Mouse (Mus musculus) MEL (cell line): ENCODE data around the gene Rbm48. TPM values are rescaled to one million over a fixed set of nuclear protein-coding genes. Genes with fewer than 3 reads are reported as not detected.

Experiments
- DNase-seq: peaks from one replicate; pipeline ENCODE4 v3.0.0; 2011; ENCODE audit warnings: low read depth, low spot score
- H3K27ac ChIP-seq: 2 replicates; pipeline ENCODE4 v1.5.1; 2012; ENCODE audit warnings: low read depth, mild to moderate bottlenecking, control low read depth, low read length, moderate library complexity; ENCODE audit not compliant: control insufficient read depth
- H3K27me3 ChIP-seq, 2 experiments: fragments of 150-350 bp in 1 of 2; sonication (generic) in 1 of 2; 2 replicates each; pipeline ENCODE4 v1.6.1; 2012; ENCODE audit warnings: low read length in 2 of 2, mild to moderate bottlenecking in 2 of 2, improper control_type of control experiment in 1 of 2, moderate library complexity in 1 of 2; ENCODE audit not compliant: insufficient read depth in 2 of 2, control insufficient read depth in 1 of 2
- H3K36me3 ChIP-seq, 2 experiments: 2 replicates each; pipeline ENCODE4 v1.6.1; 2012 to 2014; ENCODE audit warnings: low read length in 2 of 2, improper control_type of control experiment in 1 of 2, inconsistent platforms in 1 of 2, mild to moderate bottlenecking in 1 of 2; ENCODE audit not compliant: insufficient read depth in 2 of 2, control insufficient read depth in 1 of 2
- H3K4me1 ChIP-seq, 2 experiments: fragments of 150-350 bp in 1 of 2; sonication (generic) in 1 of 2; 2 replicates each; pipeline ENCODE4 v1.6.1; 2012; ENCODE audit warnings: low read length in 2 of 2, improper control_type of control experiment in 1 of 2, mild to moderate bottlenecking in 1 of 2; ENCODE audit not compliant: insufficient read depth in 2 of 2, control insufficient read depth in 1 of 2
- H3K4me3 ChIP-seq, 2 experiments: fragments of 150-350 bp in 1 of 2; sonication (generic) in 1 of 2; 2 replicates each; pipeline ENCODE4 v1.5.1; 2012; ENCODE audit warnings: low read depth in 2 of 2, low read length in 2 of 2, mild to moderate bottlenecking in 2 of 2, moderate library complexity in 2 of 2, control low read depth in 1 of 2, improper control_type of control experiment in 1 of 2; ENCODE audit not compliant: control insufficient read depth in 1 of 2, insufficient read depth in 1 of 2
- H3K79me2 ChIP-seq: 2 replicates; pipeline ENCODE4 v1.6.1; 2012; ENCODE audit warnings: mild to moderate bottlenecking, low read length, moderate library complexity; ENCODE audit not compliant: control insufficient read depth, poor library complexity, insufficient read depth
- H3K9ac ChIP-seq: 2 replicates; pipeline ENCODE4 v1.6.1; 2012; ENCODE audit warnings: low read depth, mild to moderate bottlenecking, control low read depth, low read length, moderate library complexity; ENCODE audit not compliant: control insufficient read depth, poor library complexity, severe bottlenecking
- H3K9me3 ChIP-seq: fragments of 150-350 bp; sonication (generic); replicated peaks from 2 replicates; pipeline ENCODE4 v1.6.1; 2012; ENCODE audit warnings: mild to moderate bottlenecking, low read length, improper control_type of control experiment, moderate library complexity; ENCODE audit not compliant: insufficient read depth
- CHD1 ChIP-seq: IDR thresholded peaks from 2 replicates; pipeline ENCODE4 v1.6.1; 2012; ENCODE audit warnings: low read depth, mild to moderate bottlenecking, inconsistent platforms, low read length, improper control_type of control experiment
- CTCF ChIP-seq, 3 experiments: IDR thresholded peaks in 2 of 3; conservative IDR thresholded peaks in 1 of 3; 2 replicates each; pipeline ENCODE4 v1.5.1; 2011 to 2012; ENCODE audit warnings: low read length in 3 of 3, low read depth in 2 of 3, mild to moderate bottlenecking in 2 of 3, improper control_type of control experiment in 1 of 3, inconsistent platforms in 1 of 3, mixed read lengths in 1 of 3, moderate library complexity in 1 of 3; ENCODE audit not compliant: control insufficient read depth in 1 of 3, insufficient read depth in 1 of 3, poor library complexity in 1 of 3, severe bottlenecking in 1 of 3
- ELF1 ChIP-seq: IDR thresholded peaks from 2 replicates; pipeline ENCODE4 v1.6.1; 2014; ENCODE audit warnings: low read depth, mild to moderate bottlenecking, inconsistent platforms, low read length, improper control_type of control experiment, moderate library complexity
- ETS1 ChIP-seq: IDR thresholded peaks from 2 replicates; pipeline ENCODE4 v1.6.1; 2012; ENCODE audit warnings: low read depth, mild to moderate bottlenecking, inconsistent platforms, low read length, improper control_type of control experiment, moderate library complexity
- JUND ChIP-seq: IDR thresholded peaks from 2 replicates; pipeline ENCODE4 v1.6.1; 2011; ENCODE audit warnings: low read depth, mild to moderate bottlenecking, improper control_type of control experiment, low read length
- KAT2A ChIP-seq: conservative IDR thresholded peaks from 2 replicates; pipeline ENCODE4 v1.6.1; 2012; ENCODE audit warnings: low read depth, low read length, improper control_type of control experiment, inconsistent platforms
- MAX ChIP-seq: IDR thresholded peaks from 2 replicates; pipeline ENCODE4 v1.6.1; 2011; ENCODE audit warnings: low read length, improper control_type of control experiment
- MAZ ChIP-seq: IDR thresholded peaks from 2 replicates; pipeline ENCODE4 v1.6.1; 2012; ENCODE audit warnings: low read depth, mild to moderate bottlenecking, inconsistent platforms, low read length, improper control_type of control experiment
- MEF2A ChIP-seq: IDR thresholded peaks from 2 replicates; pipeline ENCODE4 v1.6.1; 2014; ENCODE audit warnings: low read depth, mild to moderate bottlenecking, inconsistent platforms, low read length, improper control_type of control experiment; ENCODE audit not compliant: poor library complexity, insufficient replicate concordance, severe bottlenecking; ENCODE audit errors: extremely low read depth
- MYB ChIP-seq: IDR thresholded peaks from 2 replicates; pipeline ENCODE4 v1.6.1; 2011; ENCODE audit warnings: mild to moderate bottlenecking, low read depth, low read length, improper control_type of control experiment
- NELFE ChIP-seq: IDR thresholded peaks from 2 replicates; pipeline ENCODE4 v1.6.1; 2011; ENCODE audit warnings: low read depth, low read length, improper control_type of control experiment
- POLR2A ChIP-seq, 2 experiments: IDR thresholded peaks; 2 replicates each; pipeline ENCODE4 v1.6.1; 2011 to 2012; ENCODE audit warnings: low read length in 2 of 2, mild to moderate bottlenecking in 2 of 2, control low read depth in 1 of 2, improper control_type of control experiment in 1 of 2, low read depth in 1 of 2, moderate library complexity in 1 of 2; ENCODE audit not compliant: control insufficient read depth in 1 of 2, insufficient read depth in 1 of 2, poor library complexity in 1 of 2
- RAD21 ChIP-seq: IDR thresholded peaks from 2 replicates; pipeline ENCODE4 v1.6.1; 2011; ENCODE audit warnings: mild to moderate bottlenecking, low read depth, low read length, improper control_type of control experiment
- SIN3A ChIP-seq: IDR thresholded peaks from 2 replicates; pipeline ENCODE4 v1.6.1; 2012; ENCODE audit warnings: low read length, improper control_type of control experiment, inconsistent platforms
- TAL1 ChIP-seq: IDR thresholded peaks from 2 replicates; pipeline ENCODE4 v1.6.1; 2012; ENCODE audit warnings: mild to moderate bottlenecking, inconsistent platforms, low read length, moderate library complexity, mixed read lengths
- TBP ChIP-seq: IDR thresholded peaks from 2 replicates; pipeline ENCODE4 v1.8.0; 2011; ENCODE audit warnings: low read depth, low read length, improper control_type of control experiment
- UBTF ChIP-seq: IDR thresholded peaks from 2 replicates; pipeline ENCODE4 v1.6.1; 2012; ENCODE audit warnings: low read depth, mild to moderate bottlenecking, inconsistent platforms, low read length, improper control_type of control experiment, moderate library complexity, borderline replicate concordance; ENCODE audit not compliant: insufficient read depth
- USF1 ChIP-seq: IDR thresholded peaks from 2 replicates; pipeline ENCODE4 v1.6.1; 2014; ENCODE audit warnings: low read depth, mild to moderate bottlenecking, inconsistent platforms, low read length, improper control_type of control experiment, moderate library complexity
- ZKSCAN1 ChIP-seq: IDR thresholded peaks from 2 replicates; pipeline ENCODE4 v1.6.1; 2012; ENCODE audit warnings: low read depth, mild to moderate bottlenecking, inconsistent platforms, low read length, improper control_type of control experiment, moderate library complexity
- ZNF384 ChIP-seq: IDR thresholded peaks from 2 replicates; pipeline ENCODE4 v1.6.1; 2012; ENCODE audit warnings: low read depth, mild to moderate bottlenecking, inconsistent platforms, low read length, improper control_type of control experiment
- polyA plus RNA-seq, 2 experiments: library from polyadenylated mRNA; stranded (reverse) in 1 of 2; unstranded in 1 of 2; fragments of >175 nt in 1 of 2; fragments of >200 nt in 1 of 2; gene quantifications; 2 replicates each; pipeline versions ENCODE4 v1.2.1 to v1.2.4; 2012; ENCODE audit warnings: low replicate concordance in 2 of 2, low read depth in 1 of 2; ENCODE audit not compliant: insufficient read length in 2 of 2, insufficient read depth in 1 of 2, missing spikeins in 1 of 2
- total RNA-seq: library from RNA; depleted of rRNA; stranded (reverse); fragments of 300-350 nt; gene quantifications from 2 replicates; pipeline ENCODE4 v1.2.3, GENCODE M21; 2012

Gene Rbm48
- total and polyA plus RNA-seq, 3 experiments, result 12.0 to 12.9 TPM; not detected in 1

DNA sequence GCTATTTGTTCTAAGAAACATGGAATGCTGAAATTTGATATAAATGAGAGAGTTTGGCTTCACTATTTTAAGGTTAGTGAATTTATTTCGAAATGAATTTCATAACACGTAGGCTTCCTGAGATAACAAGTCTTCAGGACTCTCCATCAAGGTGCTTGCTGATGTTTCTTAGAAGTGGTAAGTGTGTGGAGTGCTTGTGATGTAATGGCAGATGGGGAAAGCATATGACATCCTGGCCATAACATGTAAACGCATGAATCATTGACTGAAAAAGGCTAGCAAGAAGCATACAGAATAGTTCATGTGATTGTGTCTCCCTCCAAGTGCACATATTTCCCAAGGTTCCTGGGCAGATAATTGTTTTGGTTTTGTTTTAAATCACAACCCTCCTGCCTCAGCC, 4.4 kb upstream of the Rbm48 start:
- H3K4me3 ChIP-seq, result no peak overlapping the region
- H3K27me3 ChIP-seq, result no peaks in the 10 kb centered on the region
- peaks cover 3% of the 10 kb centered on the region for H3K79me2 ChIP-seq
- no peaks in the 10 kb centered on the region for H3K9me3 ChIP-seq
- TF ChIP-seq CHD1 (no peak), TAL1 (no peak), NELFE (no peak), MYB (no peak), MAX (no peak), ZNF384 (no peak), TBP (no peak), RAD21 (no peak), JUND (no peak), USF1 (no peak), MEF2A (no peak), ELF1 (no peak), CTCF (IDR thresholded peaks at IDR 0.05 in 2 of 3, conservative IDR thresholded peaks at IDR 0.05 in 1 of 3; ENCODE audit: control insufficient read depth in 1 of 3, insufficient read depth in 1 of 3, low read depth in 2 of 3, low read length in 3 of 3, poor library complexity in 1 of 3, severe bottlenecking in 1 of 3) (no peak)
- no peak for DNase-seq
- no peak overlapping the region for H3K9ac ChIP-seq
- H3K36me3 ChIP-seq, result peaks cover 0 to 3% of the 10 kb centered on the region in 2 experiments; a peak in 3 of 4 replicates
- H3K4me1 ChIP-seq, result peaks cover 0 to 2% of the 10 kb centered on the region in 2 experiments; a peak in 1 of 4 replicates
- H3K27ac ChIP-seq, result no peak overlapping the region

GRCm38 (mm10) chr5:3600298-3600697, 3.9 kb upstream of the Rbm48 start:
- Histone ChIP-seq H3K36me3 (peaks cover 0 to 3% of the 10 kb centered on the region in 2 experiments; a peak in 3 of 4 replicates), H3K9me3 (no peaks in the 10 kb centered on the region), H3K79me2 (peaks cover 7% of the 10 kb centered on the region), H3K9ac (no peak overlapping the region), H3K27ac (no peak overlapping the region), H3K4me3 (no peak overlapping the region)
- DNase-seq, result no peak
- TF ChIP-seq KAT2A (no peak), POLR2A (IDR thresholded peaks at IDR 0.05; ENCODE audit: control insufficient read depth in 1 of 2, insufficient read depth in 1 of 2, low read depth in 1 of 2, low read length in 2 of 2, poor library complexity in 1 of 2) (no peak), TAL1 (no peak), ZNF384 (no peak), UBTF (no peak), ETS1 (no peak), SIN3A (no peak), TBP (no peak), ELF1 (no peak), ZKSCAN1 (no peak), MYB (no peak), MAZ (no peak), MAX (no peak)
- TF ChIP-seq, all 39 proteins: peak for 0
- no peaks in the 10 kb centered on the region for H3K27me3 ChIP-seq
- peaks cover 0 to 2% of the 10 kb centered on the region in 2 experiments; a peak in 1 of 4 replicates for H3K4me1 ChIP-seq
